Mouse (Mus musculus): ENCODE measurements at regions not wholly inside any gene's neighbourhood (a gene's known extent, or its start where the extent isn't known, plus 50 kb on each side); places are given as distances from the start of the nearest gene placed in this dataset.
"Not testable (repeated sequence)": the region's sequence is repeated elsewhere in the genome, so short reads cannot be mapped to it uniquely, and the experiment has no call there.

DNA sequence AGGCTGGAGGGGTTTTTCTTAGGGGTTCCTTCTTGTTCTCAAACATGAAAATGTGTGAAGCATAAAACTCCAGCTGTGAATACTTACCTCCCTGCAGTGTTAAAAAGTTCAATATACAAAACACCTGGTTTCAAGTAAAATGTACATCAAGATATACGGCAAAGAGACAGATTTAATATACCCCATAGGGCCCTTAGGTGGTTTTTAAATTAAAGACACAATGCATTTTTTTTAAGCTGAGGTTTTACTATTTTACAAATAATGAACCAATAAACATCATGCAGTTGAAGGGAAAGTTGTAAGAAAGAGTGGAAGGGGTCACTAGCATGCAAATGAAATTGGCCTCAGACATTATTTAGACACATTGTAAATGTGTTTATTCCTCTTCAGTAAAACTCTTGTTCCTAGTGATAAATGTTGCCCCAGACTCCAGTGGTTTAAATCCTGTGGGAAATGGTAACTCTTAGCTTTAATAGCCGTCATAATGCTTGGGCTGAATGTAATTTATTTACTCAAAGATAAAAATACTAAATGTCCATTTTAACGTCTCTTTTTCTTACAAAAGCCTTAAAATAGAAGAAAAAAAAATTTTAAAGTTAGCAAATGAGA, 1337.9 kb downstream of the Efnb2 start:
- no peak for DNase-seq

GRCm38 (mm10) chr8:7322376-7323066, 1338.5 kb downstream of the Efnb2 start:
- DNase-seq = no peak

GRCm38 (mm10) chr8:7316806-7317355, 1344.2 kb downstream of the Efnb2 start:
- no peak for DNase-seq

DNA sequence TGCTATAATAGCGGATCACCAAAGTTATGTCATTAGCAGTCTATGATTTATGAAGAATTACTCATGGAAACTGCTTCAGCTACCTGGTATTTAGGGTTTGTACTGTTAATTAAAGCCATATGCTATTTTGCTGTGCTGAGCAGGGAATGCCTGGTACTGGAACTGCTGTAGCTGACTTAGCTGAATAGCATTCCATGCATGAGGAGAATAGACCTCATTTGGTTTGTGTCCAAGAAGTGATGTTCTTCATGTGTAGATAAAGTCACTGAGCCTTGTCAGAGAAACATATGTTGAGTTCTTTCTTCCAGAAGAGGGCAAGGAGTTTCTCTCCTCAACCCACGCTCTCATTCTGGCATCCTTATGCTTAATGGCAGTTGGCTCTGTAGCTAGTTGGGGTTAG, 1351.8 kb downstream of the Efnb2 start:
- DNase-seq = no peak

DNA sequence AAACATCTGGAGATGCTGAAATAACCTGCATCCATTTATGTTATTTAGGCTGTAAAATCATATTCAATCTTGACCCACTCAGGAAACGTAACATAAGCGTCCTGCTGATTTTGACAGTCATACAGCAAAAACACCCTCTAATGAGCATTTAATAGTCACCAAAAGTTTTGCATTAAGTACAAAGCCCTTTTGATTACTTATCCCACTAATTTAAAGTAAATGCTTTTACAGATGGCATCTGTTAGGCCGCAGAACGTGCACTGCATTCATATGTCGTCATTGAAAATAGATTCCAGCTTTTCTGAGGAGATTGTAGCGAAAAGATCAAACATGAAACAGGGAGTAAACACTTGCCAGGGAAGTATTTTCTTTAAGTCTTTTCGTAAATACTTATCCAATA, 1371.7 kb downstream of the Efnb2 start:
- no peak for DNase-seq

DNA sequence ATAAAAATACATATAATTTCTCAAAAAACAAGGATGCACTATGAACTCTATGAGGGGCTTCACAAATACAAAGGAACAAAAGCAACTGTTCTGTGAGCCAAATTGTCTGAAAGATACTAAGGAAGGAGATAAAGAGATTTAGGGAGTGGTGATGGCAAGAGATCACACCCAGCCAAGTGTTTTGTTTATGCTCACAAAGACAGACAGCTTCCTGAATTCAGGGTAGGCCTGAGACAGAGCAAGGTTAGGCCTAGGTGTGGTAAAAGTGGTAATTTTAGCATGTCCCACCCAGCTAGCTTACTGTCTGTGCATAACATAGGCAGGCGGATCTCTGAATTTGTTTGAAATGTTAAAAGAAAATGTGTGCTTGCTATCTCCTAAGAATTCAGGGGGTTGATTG, 1374.5 kb downstream of the Efnb2 start:
- DNase-seq = no peak

GRCm38 (mm10) chr8:7267406-7267805, 1393.6 kb downstream of the Efnb2 start:
- DNase-seq = no peak

DNA sequence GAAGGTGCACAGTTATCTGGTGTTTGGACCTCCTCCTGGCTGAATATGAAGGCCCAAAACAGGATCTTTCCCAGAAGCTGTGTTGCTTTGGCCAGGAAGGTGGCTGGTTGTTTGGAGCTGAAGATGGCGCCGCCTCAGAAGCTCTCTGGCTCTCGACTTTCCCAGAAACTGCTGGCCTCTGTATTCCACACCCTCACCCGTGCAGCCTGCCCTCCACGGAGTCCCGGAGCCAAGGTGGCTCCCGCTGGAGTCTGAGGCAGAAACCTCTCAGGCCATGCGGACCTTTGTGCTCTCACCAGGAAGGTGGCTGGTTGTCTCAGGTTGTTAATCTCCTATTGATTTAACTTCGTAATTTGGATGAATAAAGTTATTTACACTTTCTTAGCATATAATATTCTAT, 1406.7 kb downstream of the Efnb2 start:
- not testable (repeated sequence) for DNase-seq

GRCm38 (mm10) chr8:7240321-7240720, 1420.7 kb downstream of the Efnb2 start:
- DNase-seq = no peak

DNA sequence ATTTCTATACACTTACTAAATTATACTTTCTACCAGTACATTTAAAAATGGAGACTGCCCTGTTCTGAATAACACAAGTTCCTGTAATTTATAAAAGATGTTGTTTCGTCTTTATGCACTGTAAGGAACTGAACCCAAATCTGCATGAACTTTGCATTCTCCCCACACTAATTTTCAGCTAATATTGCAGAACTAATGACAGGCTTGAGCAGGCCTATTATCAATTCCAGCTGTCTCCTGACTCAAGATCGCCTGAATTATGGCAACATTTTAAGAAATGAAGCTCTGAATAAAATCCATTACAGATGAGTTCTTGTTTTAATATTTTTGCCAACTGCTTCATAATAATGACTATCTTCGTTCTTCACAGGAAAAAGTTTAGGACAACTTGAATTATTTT, 1427.0 kb downstream of the Efnb2 start:
- no peak for DNase-seq

DNA sequence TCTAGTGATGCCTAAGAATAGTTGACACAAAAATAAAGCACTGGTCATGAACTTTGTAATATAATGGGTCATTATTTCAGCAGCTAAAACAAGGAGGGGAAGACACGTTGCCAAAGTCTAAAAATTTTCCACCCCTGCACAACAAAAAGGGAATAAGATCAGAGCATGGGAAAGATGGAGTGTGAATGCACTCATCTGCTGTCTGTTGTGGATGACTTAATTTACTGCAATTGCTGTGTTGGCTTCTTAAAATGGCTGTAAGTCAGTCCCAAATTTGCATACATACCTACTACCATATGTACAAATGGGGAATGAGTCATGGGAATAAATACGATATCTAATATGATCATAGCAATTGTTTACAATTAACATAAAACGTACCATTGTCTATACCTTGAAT, 1441.7 kb downstream of the Efnb2 start:
- DNase-seq = no peak

- no peak for DNase-seq
These were observed 1453.9 kb downstream of the Efnb2 start for GRCm38 (mm10) chr8:7207178-7207577.

DNA sequence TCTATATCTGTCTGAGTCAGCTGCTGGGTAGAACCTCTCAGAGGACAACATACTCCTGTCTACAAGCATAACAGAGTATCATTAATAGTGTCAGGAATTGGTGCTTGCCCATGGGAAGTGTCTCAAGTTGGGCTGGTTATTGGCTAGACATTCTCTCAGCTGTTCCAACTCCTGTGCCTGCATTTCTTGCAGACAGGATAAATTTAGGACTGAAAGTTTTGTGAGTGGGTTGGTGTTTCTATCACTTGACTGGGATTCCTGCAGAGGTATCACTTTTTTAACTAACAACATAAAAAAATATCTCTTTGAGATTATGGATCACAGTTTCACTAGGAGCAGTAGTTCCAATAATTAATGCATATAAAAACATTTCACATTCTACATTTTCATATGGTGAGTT, 1454.4 kb downstream of the Efnb2 start:
- no peak for DNase-seq

- no peak for DNase-seq
These were observed 1456.0 kb downstream of the Efnb2 start for GRCm38 (mm10) chr8:7205086-7205485.

- DNase-seq = no peak
These were observed 1470.3 kb downstream of the Efnb2 start for GRCm38 (mm10) chr8:7190726-7191125.

DNA sequence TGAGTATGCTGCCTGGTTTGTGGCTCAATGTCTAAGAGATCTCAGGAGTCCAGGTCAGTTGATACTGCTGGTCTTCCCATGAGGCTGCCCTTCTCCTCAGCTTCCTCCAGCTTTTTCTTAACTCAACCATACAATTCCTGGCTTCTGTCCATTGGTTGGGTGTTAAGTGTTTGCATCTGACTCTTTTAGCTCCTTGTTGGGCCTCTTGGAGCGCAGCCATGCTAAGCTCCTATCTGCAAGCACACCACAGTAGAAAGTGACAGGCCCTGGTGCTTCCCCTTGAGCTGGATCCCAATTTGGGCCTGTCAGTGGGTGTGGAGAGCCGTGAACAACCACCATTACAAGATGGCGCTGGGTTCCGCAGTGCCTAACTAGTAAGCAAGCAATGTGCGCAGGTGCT, 1497.7 kb downstream of the Efnb2 start:
- DNase-seq = no peak

DNA sequence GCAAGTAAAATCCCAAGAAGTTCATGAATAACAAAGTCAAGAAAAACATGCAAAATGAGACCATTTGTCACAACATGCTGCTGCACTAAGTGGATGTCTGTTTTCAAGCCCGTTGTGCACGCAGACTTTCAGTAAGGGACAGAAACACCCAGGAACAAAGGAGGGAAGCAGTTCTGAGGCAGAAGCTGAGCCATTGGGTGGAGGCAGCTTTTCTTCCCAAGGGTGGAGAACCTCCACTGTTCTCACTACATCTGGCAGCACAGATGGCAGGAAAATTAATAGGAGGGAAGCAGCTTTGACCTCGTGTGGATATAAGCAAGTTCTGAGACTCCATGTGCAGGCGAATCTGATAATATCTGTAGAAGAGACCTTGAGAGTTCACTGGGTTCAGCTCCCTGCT, 1529.3 kb downstream of the Efnb2 start:
- DNase-seq = peak in 1 of 2 experiments; percentile 1

- no peak for DNase-seq
These were observed 1552.2 kb downstream of the Efnb2 start for GRCm38 (mm10) chr8:7108849-7109248.

DNA sequence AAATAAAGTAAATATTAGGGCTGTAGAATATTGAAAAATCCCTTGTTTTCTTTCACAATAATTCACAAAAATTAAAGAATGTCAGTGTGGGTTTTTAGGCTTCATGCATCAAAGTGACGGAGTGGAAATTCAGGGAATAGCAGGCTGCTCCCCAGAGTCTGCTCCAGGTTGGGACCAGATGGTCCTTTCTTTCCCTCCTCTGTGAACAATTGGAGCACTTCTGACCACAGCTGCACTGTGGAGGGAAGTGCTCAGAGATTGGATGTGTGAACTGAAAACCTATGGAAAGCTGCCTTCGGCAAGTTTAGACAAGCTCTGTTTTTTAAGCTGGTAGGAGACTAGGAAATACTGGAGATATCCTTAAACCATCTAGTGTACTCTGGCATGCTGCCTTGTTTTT, 1563.5 kb downstream of the Efnb2 start:
- DNase-seq = no peak

GRCm38 (mm10) chr8:7092831-7093230, 1568.2 kb downstream of the Efnb2 start:
- no peak for DNase-seq

DNA sequence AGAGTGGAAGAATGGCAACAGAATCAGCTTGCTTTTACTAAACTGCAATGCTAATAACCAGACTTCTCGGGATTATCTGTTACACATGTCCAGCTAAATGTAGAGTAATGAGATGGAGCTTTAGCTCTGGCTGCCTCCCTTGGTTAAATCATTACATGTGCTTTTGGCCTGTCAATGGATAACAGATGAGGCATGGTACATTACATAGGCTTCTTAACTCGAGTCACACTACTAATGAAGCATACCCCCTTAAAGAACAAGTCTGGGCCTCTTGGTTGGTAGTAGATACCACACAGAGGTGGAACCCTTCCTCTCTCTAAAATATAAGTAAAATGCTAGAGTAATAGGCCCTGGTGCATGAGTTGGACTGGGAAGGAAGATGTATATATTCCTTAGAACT, 1572.9 kb downstream of the Efnb2 start:
- no peak for DNase-seq

- DNase-seq = peak; percentile 21 to 68
These were observed 1600.8 kb downstream of the Efnb2 start for GRCm38 (mm10) chr8:7060255-7060656.

DNA sequence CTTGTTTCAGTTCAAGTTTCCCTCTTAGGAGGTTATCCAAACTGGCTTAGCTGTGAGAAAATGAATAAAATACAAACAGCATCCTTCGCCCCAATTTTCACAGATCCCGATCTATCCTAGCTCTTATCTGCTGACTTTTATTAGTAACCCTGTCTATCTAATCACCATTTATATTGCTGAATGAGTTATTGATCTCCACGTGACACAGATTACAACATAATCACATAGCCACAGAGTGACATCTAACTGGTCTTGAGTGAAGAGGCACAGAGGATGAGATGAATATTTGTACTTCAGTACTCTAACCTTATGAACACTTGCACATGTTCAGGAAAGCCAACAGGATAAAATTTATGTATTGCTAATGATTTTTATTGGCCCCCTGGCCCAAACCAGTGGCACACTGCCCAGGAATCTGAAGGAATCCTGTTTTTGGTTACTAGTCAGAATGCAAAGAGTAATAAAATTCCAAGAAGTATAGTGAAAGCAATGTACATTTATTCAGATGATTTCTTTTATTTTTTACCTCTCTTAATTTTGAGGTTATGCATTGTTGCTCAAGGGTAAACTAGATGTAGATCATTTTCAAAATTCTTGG, 1634.7 kb downstream of the Efnb2 start:
- DNase-seq = no peak

- no peak for DNase-seq
These were observed 1636.7 kb downstream of the Efnb2 start for GRCm38 (mm10) chr8:7024336-7024735.
